Mouse (Mus musculus): ENCODE measurements around the gene Frmpd4. TPM values are rescaled to one million over a fixed set of nuclear protein-coding genes. Genes with fewer than 3 reads are reported as not detected.

The Frmpd4 gene
- polyA plus RNA-seq, 1 experiment from 2014 or later, result 0.67 TPM

- no peaks in the 10 kb centered on the region for H3K4me1 ChIP-seq (ENCODE audit: control insufficient read depth, insufficient read depth, low read length)
- no peaks in the 10 kb centered on the region for H3K36me3 ChIP-seq (ENCODE audit: control insufficient read depth, insufficient read depth, low read length)
- WGBS, result 79% methylated on average over 3 of the region's 3 CpGs
- DNase-seq (ENCODE audit: low spot score), result no peak
- H3K9me3 ChIP-seq (replicated peaks; ENCODE audit: control insufficient read depth, low read length), result no peaks in the 10 kb centered on the region
- no peak overlapping the region for H3K4me2 ChIP-seq (ENCODE audit: low read length)
- no peak overlapping the region for H3K4me3 ChIP-seq (ENCODE audit: low read depth, low read length)
- H3K27me3 ChIP-seq (replicated peaks; ENCODE audit: control insufficient read depth, insufficient read depth, low read length), result no peaks in the 10 kb centered on the region
- H3K27ac ChIP-seq (ENCODE audit: low read depth, low read length), result no peak overlapping the region
- ATAC-seq, result no peak
- H3K9ac ChIP-seq (ENCODE audit: low read length), result no peak overlapping the region
Observed at GRCm38 (mm10) chrX:168207034-168207433, 370.0 kb downstream of the Frmpd4 start.

DNA sequence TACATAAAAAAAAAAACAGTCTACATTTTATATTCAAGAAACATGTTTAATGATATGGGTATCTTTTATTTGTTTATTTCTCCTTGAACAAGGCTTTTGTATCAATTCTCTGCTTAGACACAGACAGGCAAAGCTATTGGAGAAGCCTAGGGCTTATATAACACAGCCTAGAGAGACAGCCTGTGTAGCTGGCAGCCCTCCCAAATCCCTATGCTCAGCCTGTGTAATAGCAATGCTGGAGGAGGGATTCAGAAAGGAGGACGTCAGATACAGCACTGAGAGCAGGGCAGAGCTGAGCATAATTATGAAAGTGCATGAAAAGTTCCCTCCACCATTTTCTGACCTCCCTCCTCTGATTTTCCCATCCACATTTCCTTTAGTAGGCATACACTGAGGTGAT lies 385.1 kb downstream of the Frmpd4 start:
- no peaks in the 10 kb centered on the region for H3K4me1 ChIP-seq (ENCODE audit: control insufficient read depth, insufficient read depth, low read length)
- no peak overlapping the region for H3K4me2 ChIP-seq (ENCODE audit: low read length)
- H3K27ac ChIP-seq (ENCODE audit: low read depth, low read length), result no peak overlapping the region
- no peaks in the 10 kb centered on the region for H3K27me3 ChIP-seq (replicated peaks; ENCODE audit: control insufficient read depth, insufficient read depth, low read length)
- H3K36me3 ChIP-seq (ENCODE audit: control insufficient read depth, insufficient read depth, low read length), result no peaks in the 10 kb centered on the region
- no peak overlapping the region for H3K9ac ChIP-seq (ENCODE audit: low read length)
- H3K9me3 ChIP-seq (replicated peaks; ENCODE audit: control insufficient read depth, low read length), result no peaks in the 10 kb centered on the region
- ATAC-seq (no peak), DNase-seq (ENCODE audit: low spot score) (peak; percentile 49)
- 43% methylated on average over 1 of the region's 1 CpGs for WGBS
- H3K4me3 ChIP-seq (ENCODE audit: low read depth, low read length), result no peak overlapping the region

GRCm38 (mm10) chrX:168189563-168189962 lies 387.5 kb downstream of the Frmpd4 start:
- ATAC-seq, result no peak
- 79% methylated on average over 8 of the region's 8 CpGs for WGBS

GRCm38 (mm10) chrX:168163001-168163400 lies 414.0 kb downstream of the Frmpd4 start:
- DNase-seq (ENCODE audit: low spot score) (no peak), ATAC-seq (no peak)
- Histone ChIP-seq H3K36me3 (ENCODE audit: control insufficient read depth, insufficient read depth, low read length) (no peaks in the 10 kb centered on the region), H3K4me1 (ENCODE audit: control insufficient read depth, insufficient read depth, low read length) (no peaks in the 10 kb centered on the region), H3K9ac (ENCODE audit: low read length) (no peak overlapping the region), H3K27me3 (replicated peaks; ENCODE audit: control insufficient read depth, insufficient read depth, low read length) (no peaks in the 10 kb centered on the region), H3K4me3 (ENCODE audit: low read depth, low read length) (no peak overlapping the region), H3K9me3 (replicated peaks; ENCODE audit: control insufficient read depth, low read length) (no peaks in the 10 kb centered on the region), H3K27ac (ENCODE audit: low read depth, low read length) (no peak overlapping the region), H3K4me2 (ENCODE audit: low read length) (no peak overlapping the region)

More at GRCm38 (mm10) chrX:168189563-168189962, 387.5 kb downstream of the Frmpd4 start:
- H3K27me3 ChIP-seq (replicated peaks; ENCODE audit: control insufficient read depth, insufficient read depth, low read length), result no peaks in the 10 kb centered on the region
- H3K27ac ChIP-seq (ENCODE audit: low read depth, low read length), result no peak overlapping the region
- no peaks in the 10 kb centered on the region for H3K36me3 ChIP-seq (ENCODE audit: control insufficient read depth, insufficient read depth, low read length)
- H3K9me3 ChIP-seq (replicated peaks; ENCODE audit: control insufficient read depth, low read length), result no peaks in the 10 kb centered on the region
- H3K4me3 ChIP-seq (ENCODE audit: low read depth, low read length), result no peak overlapping the region
- no peaks in the 10 kb centered on the region for H3K4me1 ChIP-seq (ENCODE audit: control insufficient read depth, insufficient read depth, low read length)
- H3K9ac ChIP-seq (ENCODE audit: low read length), result no peak overlapping the region
- H3K4me2 ChIP-seq (ENCODE audit: low read length), result no peak overlapping the region
- no peak for DNase-seq (ENCODE audit: low spot score)

- Histone ChIP-seq H3K9ac (ENCODE audit: low read length) (no peak overlapping the region), H3K36me3 (ENCODE audit: control insufficient read depth, insufficient read depth, low read length) (no peaks in the 10 kb centered on the region), H3K27ac (ENCODE audit: low read depth, low read length) (no peak overlapping the region), H3K27me3 (replicated peaks; ENCODE audit: control insufficient read depth, insufficient read depth, low read length) (no peaks in the 10 kb centered on the region), H3K4me3 (ENCODE audit: low read depth, low read length) (no peak overlapping the region), H3K4me1 (ENCODE audit: control insufficient read depth, insufficient read depth, low read length) (no peaks in the 10 kb centered on the region), H3K9me3 (replicated peaks; ENCODE audit: control insufficient read depth, low read length) (no peaks in the 10 kb centered on the region), H3K4me2 (ENCODE audit: low read length) (no peak overlapping the region)
- ATAC-seq (no peak), DNase-seq (ENCODE audit: low spot score) (no peak)
- 78% methylated on average over 3 of the region's 3 CpGs for WGBS
Observed at GRCm38 (mm10) chrX:168158866-168159265, 418.2 kb downstream of the Frmpd4 start.

DNA sequence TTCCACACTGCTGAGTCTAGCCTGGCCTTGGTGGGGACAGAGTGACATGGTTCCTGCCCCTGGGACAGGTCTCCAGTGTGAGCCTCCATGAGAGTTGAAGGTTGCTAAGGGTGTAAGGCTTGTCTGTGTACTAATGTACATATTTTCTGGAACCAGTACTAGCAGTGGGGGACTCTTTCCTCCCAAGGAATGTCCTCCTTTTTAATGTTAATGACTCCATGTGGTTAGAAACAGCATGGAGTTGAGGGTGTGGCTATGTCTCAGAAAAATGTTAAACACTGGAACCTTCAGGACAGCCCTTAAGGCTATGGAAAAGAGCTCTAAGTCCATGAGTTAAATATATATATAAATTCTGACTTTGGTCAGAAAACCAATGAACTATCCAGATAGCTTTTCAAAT lies 436.0 kb downstream of the Frmpd4 start:
- H3K36me3 ChIP-seq (ENCODE audit: control insufficient read depth, insufficient read depth, low read length), result no peaks in the 10 kb centered on the region
- no peak overlapping the region for H3K9ac ChIP-seq (ENCODE audit: low read length)
- no peaks in the 10 kb centered on the region for H3K4me1 ChIP-seq (ENCODE audit: control insufficient read depth, insufficient read depth, low read length)
- H3K9me3 ChIP-seq (replicated peaks; ENCODE audit: control insufficient read depth, low read length), result no peaks in the 10 kb centered on the region
- DNase-seq (ENCODE audit: low spot score) (no peak), ATAC-seq (no peak)
- no peak overlapping the region for H3K4me3 ChIP-seq (ENCODE audit: low read depth, low read length)
- no peaks in the 10 kb centered on the region for H3K27me3 ChIP-seq (replicated peaks; ENCODE audit: control insufficient read depth, insufficient read depth, low read length)
- no peak overlapping the region for H3K27ac ChIP-seq (ENCODE audit: low read depth, low read length)
- no peak overlapping the region for H3K4me2 ChIP-seq (ENCODE audit: low read length)

DNA sequence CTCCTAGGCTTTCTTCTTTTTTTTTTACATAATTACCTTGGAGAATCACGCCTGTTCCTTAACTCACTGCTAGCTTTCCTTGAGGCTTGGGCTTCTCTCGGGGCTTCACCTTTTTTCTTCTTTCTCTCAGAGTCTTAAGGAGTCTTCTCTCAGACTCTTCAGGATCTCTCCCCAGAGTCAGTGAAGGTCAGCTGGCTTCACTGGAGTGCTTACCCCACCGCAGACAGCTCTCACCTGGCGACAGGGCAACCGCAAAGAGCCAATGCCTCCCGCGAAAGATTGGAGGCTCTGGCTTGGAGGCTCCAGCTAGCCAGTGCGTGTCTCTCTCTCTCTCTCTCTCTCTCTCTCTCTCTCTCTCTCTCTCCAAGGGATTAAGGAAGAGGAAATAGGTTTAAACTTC lies 453.0 kb downstream of the Frmpd4 start:
- Histone ChIP-seq H3K36me3 (ENCODE audit: control insufficient read depth, insufficient read depth, low read length) (no peaks in the 10 kb centered on the region), H3K4me2 (ENCODE audit: low read length) (peak overlapping the region; percentile 63), H3K27ac (ENCODE audit: low read depth, low read length) (no peak overlapping the region), H3K4me3 (ENCODE audit: low read depth, low read length) (peak overlapping the region; percentile 39; the same call in 1 of the 2 replicates), H3K9me3 (replicated peaks; ENCODE audit: control insufficient read depth, low read length) (no peaks in the 10 kb centered on the region), H3K9ac (ENCODE audit: low read length) (no peak overlapping the region), H3K27me3 (replicated peaks; ENCODE audit: control insufficient read depth, insufficient read depth, low read length) (peaks cover 12% of the 10 kb centered on the region; the same call in 1 of the 2 replicates), H3K4me1 (ENCODE audit: control insufficient read depth, insufficient read depth, low read length) (no peaks in the 10 kb centered on the region)
- ATAC-seq (no peak), DNase-seq (ENCODE audit: low spot score) (no peak)
- 21% methylated on average over 8 of the region's 8 CpGs for WGBS

- Histone ChIP-seq H3K9ac (ENCODE audit: low read length) (peak overlapping the region; percentile 55), H3K36me3 (ENCODE audit: control insufficient read depth, insufficient read depth, low read length) (no peaks in the 10 kb centered on the region), H3K27me3 (replicated peaks; ENCODE audit: control insufficient read depth, insufficient read depth, low read length) (peaks cover 12% of the 10 kb centered on the region; the same call in 1 of the 2 replicates), H3K9me3 (replicated peaks; ENCODE audit: control insufficient read depth, low read length) (no peaks in the 10 kb centered on the region), H3K4me1 (ENCODE audit: control insufficient read depth, insufficient read depth, low read length) (no peaks in the 10 kb centered on the region), H3K27ac (ENCODE audit: low read depth, low read length) (no peak overlapping the region), H3K4me2 (ENCODE audit: low read length) (peak overlapping the region; percentile 63), H3K4me3 (ENCODE audit: low read depth, low read length) (peak overlapping the region; percentile 39)
- 23% methylated on average over 11 of the region's 11 CpGs for WGBS
- peak; percentile 1 for DNase-seq (ENCODE audit: low spot score)
- peak; percentile 65; the same call in 1 of the 2 replicates for ATAC-seq
Observed at GRCm38 (mm10) chrX:168123589-168123965, 453.5 kb downstream of the Frmpd4 start.

DNA sequence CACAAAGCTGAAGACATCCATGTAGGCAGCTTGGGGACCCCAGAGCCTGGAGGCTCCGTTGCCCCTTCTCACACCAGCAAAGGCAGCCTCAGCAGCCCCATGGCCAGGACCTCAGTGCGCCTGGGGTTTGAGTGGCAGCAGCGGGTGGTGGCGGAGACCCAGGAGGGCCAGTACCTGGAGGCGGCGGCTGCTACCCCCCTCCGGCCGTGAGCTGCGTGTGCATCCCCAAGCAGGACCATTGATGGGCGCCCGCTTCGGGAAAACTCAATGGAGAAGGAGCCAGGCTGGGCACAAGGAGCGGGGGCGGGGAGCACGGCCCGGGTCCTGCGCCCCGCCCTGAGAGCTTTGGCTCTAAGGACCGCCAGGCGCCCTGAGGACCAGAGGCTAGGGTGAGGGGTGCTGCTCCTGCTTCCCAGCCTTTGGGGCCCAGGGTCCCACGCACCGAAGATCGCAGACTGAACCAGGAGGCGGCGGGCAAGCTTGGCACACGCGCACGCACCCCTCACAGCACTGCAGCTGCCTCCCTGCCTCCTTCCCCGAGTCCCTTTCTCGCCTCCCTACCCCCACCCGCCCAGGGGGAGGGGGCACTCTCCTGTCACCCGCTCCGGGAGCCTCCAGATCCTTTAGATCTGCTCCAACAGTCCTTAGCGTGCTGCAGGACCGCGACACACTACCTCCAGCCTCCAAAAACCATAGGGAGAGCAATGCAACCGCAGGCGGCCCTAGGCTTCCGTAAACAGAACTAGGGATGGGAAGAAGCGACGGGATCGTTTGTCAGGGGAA lies 454.0 kb downstream of the Frmpd4 start:
- peaks cover 12% of the 10 kb centered on the region; the same call in 1 of the 2 replicates for H3K27me3 ChIP-seq (replicated peaks; ENCODE audit: control insufficient read depth, insufficient read depth, low read length)
- no peaks in the 10 kb centered on the region for H3K4me1 ChIP-seq (ENCODE audit: control insufficient read depth, insufficient read depth, low read length)
- H3K9ac ChIP-seq (ENCODE audit: low read length), result peak overlapping the region; percentile 55
- no peaks in the 10 kb centered on the region for H3K9me3 ChIP-seq (replicated peaks; ENCODE audit: control insufficient read depth, low read length)
- peak overlapping the region; percentile 39 for H3K4me3 ChIP-seq (ENCODE audit: low read depth, low read length)
- 31% methylated on average over 38 of the region's 42 CpGs for WGBS
- ATAC-seq (peak; percentile 94), DNase-seq (ENCODE audit: low spot score) (peak; percentile 47)
- no peaks in the 10 kb centered on the region for H3K36me3 ChIP-seq (ENCODE audit: control insufficient read depth, insufficient read depth, low read length)
- H3K4me2 ChIP-seq (ENCODE audit: low read length), result peak overlapping the region; percentile 63
- H3K27ac ChIP-seq (ENCODE audit: low read depth, low read length), result no peak overlapping the region

Data from forebrain, embryonic 14.5 days (tissue).